Mouse (Mus musculus) intestine, postnatal 0 days (tissue): ENCODE results near the gene Eif5. TPM values are rescaled to one million over a fixed set of nuclear protein-coding genes. Genes with fewer than 3 reads are reported as not detected.

ENCODE experiments used
- ATAC-seq: fragments of 200-750 bp; cut with Nextera tagmentation; 2 replicates; pipeline ENCODE4 v1.8.0; 2017; ENCODE audit warnings: mild to moderate bottlenecking, moderate TSS enrichment, moderate library complexity
- H3K27ac ChIP-seq: fragments of 300-500 bp; sonication (generic); 2 replicates; pipeline ENCODE4 v1.5.1; 2014; ENCODE audit warnings: mild to moderate bottlenecking, low read depth, low read length, moderate library complexity
- H3K27me3 ChIP-seq: fragments of 300-500 bp; sonication (generic); replicated peaks from 2 replicates; pipeline ENCODE4 v1.6.1; 2014; ENCODE audit warnings: low read length, mixed read lengths; ENCODE audit not compliant: control insufficient read depth, insufficient read depth
- H3K36me3 ChIP-seq: fragments of 300-500 bp; sonication (generic); 2 replicates; pipeline ENCODE4 v1.6.1; 2014; ENCODE audit warnings: mild to moderate bottlenecking, moderate library complexity; ENCODE audit not compliant: control insufficient read depth, insufficient read depth
- H3K4me1 ChIP-seq: fragments of 300-500 bp; sonication (generic); replicated peaks from 2 replicates; pipeline ENCODE4 v1.6.1; 2014; ENCODE audit warnings: antibody characterized with exemption, low read length, mixed read lengths; ENCODE audit not compliant: control insufficient read depth, insufficient read depth
- H3K4me2 ChIP-seq: fragments of 300-500 bp; sonication (generic); replicated peaks from 2 replicates; pipeline ENCODE4 v1.6.1; 2014; ENCODE audit warnings: low read depth, mild to moderate bottlenecking, moderate library complexity
- H3K4me3 ChIP-seq: fragments of 300-500 bp; sonication (generic); 2 replicates; pipeline ENCODE4 v1.5.1; 2014; ENCODE audit warnings: low read depth, low read length
- H3K9ac ChIP-seq: fragments of 300-500 bp; sonication (generic); 2 replicates; pipeline ENCODE4 v1.6.1; 2014; ENCODE audit warnings: mild to moderate bottlenecking, low read depth, low read length
- H3K9me3 ChIP-seq: fragments of 300-500 bp; sonication (generic); 2 replicates; pipeline ENCODE4 v1.6.1; 2016; ENCODE audit warnings: mixed run types; ENCODE audit not compliant: control insufficient read depth
- CTCF ChIP-seq: sonication (generic); IDR thresholded peaks from 2 replicates; pipeline ENCODE4 v1.5.1; 2016; ENCODE audit warnings: low read depth, mild to moderate bottlenecking, control low read depth, antibody characterized with exemption, moderate library complexity
- WGBS: fragments of 180-500 bp; shearing (Covaris S2); extraction: QIAGEN DNeasy Blood & Tissue Kit; methylation state at CpG from one replicate; pipeline ENCODE4 v1.1.7; 2014; 5-methylcytosine and 5-hydroxymethylcytosine counted together
- polyA plus RNA-seq: library from polyadenylated mRNA; unstranded; fragments of >200 nt; fragmentation: Nextera tagmentation; extraction: Ambion mirVana; gene quantifications from 2 replicates; pipeline ENCODE4 v1.2.1, GENCODE M21; 2015

Gene Eif5
- polyA plus RNA-seq, 1 experiment from 2014 or later: 632 TPM

- Histone ChIP-seq H3K36me3 (no peaks in the 10 kb centered on the region), H3K27ac (no peak overlapping the region), H3K4me3 (no peak overlapping the region), H3K4me1 (no peaks in the 10 kb centered on the region), H3K27me3 (no peaks in the 10 kb centered on the region), H3K4me2 (no peak overlapping the region), H3K9ac (no peak overlapping the region), H3K9me3 (no peaks in the 10 kb centered on the region)
- no peak for TF ChIP-seq CTCF
- WGBS: 77% methylated on average over 5 of the region's 5 CpGs
- ATAC-seq: no peak
Observed at GRCm38 (mm10) chr12:111513673-111514072, 24.1 kb upstream of the Eif5 start.

GRCm38 (mm10) chr12:111514231-111514792 lies 23.5 kb upstream of the Eif5 start:
- H3K36me3 ChIP-seq: no peaks in the 10 kb centered on the region
- H3K27ac ChIP-seq: no peak overlapping the region
- no peaks in the 10 kb centered on the region for H3K4me1 ChIP-seq
- no peak for ATAC-seq
- no peaks in the 10 kb centered on the region for H3K9me3 ChIP-seq
- WGBS: 69% methylated on average over 7 of the region's 7 CpGs
- no peak for TF ChIP-seq CTCF
- no peaks in the 10 kb centered on the region for H3K27me3 ChIP-seq
- no peak overlapping the region for H3K9ac ChIP-seq
- no peak overlapping the region for H3K4me3 ChIP-seq
- H3K4me2 ChIP-seq: no peak overlapping the region

GRCm38 (mm10) chr12:111514874-111515649 lies 22.8 kb upstream of the Eif5 start:
- Histone ChIP-seq H3K9ac (no peak overlapping the region), H3K27ac (no peak overlapping the region), H3K4me2 (no peak overlapping the region), H3K27me3 (no peaks in the 10 kb centered on the region), H3K4me3 (no peak overlapping the region), H3K4me1 (no peaks in the 10 kb centered on the region), H3K36me3 (no peaks in the 10 kb centered on the region), H3K9me3 (no peaks in the 10 kb centered on the region)
- WGBS: 67% methylated on average over 7 of the region's 7 CpGs
- no peak for TF ChIP-seq CTCF
- ATAC-seq: no peak

- TF ChIP-seq CTCF: no peak
- Histone ChIP-seq H3K36me3 (no peaks in the 10 kb centered on the region), H3K9me3 (no peaks in the 10 kb centered on the region), H3K9ac (no peak overlapping the region), H3K4me1 (no peaks in the 10 kb centered on the region), H3K27me3 (no peaks in the 10 kb centered on the region), H3K4me3 (no peak overlapping the region), H3K4me2 (no peak overlapping the region), H3K27ac (no peak overlapping the region)
- 97% methylated on average over 5 of the region's 5 CpGs for WGBS
- ATAC-seq: no peak
Observed at GRCm38 (mm10) chr12:111515920-111516319, 21.9 kb upstream of the Eif5 start.

GRCm38 (mm10) chr12:111516826-111517225 lies 21.0 kb upstream of the Eif5 start:
- no peaks in the 10 kb centered on the region for H3K4me1 ChIP-seq
- 80% methylated on average over 6 of the region's 6 CpGs for WGBS
- H3K4me2 ChIP-seq: no peak overlapping the region
- H3K4me3 ChIP-seq: no peak overlapping the region
- no peaks in the 10 kb centered on the region for H3K36me3 ChIP-seq
- H3K9me3 ChIP-seq: no peaks in the 10 kb centered on the region
- TF ChIP-seq CTCF: no peak
- H3K27me3 ChIP-seq: no peaks in the 10 kb centered on the region
- H3K9ac ChIP-seq: no peak overlapping the region
- no peak for ATAC-seq
- no peak overlapping the region for H3K27ac ChIP-seq

GRCm38 (mm10) chr12:111517901-111518300 lies 19.9 kb upstream of the Eif5 start:
- Histone ChIP-seq H3K36me3 (no peaks in the 10 kb centered on the region), H3K4me2 (no peak overlapping the region), H3K27me3 (no peaks in the 10 kb centered on the region), H3K9me3 (no peaks in the 10 kb centered on the region), H3K9ac (no peak overlapping the region), H3K27ac (no peak overlapping the region), H3K4me1 (no peaks in the 10 kb centered on the region), H3K4me3 (no peak overlapping the region)
- no peak for ATAC-seq
- 39% methylated on average over 4 of the region's 4 CpGs for WGBS
- no peak for TF ChIP-seq CTCF
